Comparison of ENCODE assay signal across 10 mouse cellular contexts in the genomic region with DNA sequence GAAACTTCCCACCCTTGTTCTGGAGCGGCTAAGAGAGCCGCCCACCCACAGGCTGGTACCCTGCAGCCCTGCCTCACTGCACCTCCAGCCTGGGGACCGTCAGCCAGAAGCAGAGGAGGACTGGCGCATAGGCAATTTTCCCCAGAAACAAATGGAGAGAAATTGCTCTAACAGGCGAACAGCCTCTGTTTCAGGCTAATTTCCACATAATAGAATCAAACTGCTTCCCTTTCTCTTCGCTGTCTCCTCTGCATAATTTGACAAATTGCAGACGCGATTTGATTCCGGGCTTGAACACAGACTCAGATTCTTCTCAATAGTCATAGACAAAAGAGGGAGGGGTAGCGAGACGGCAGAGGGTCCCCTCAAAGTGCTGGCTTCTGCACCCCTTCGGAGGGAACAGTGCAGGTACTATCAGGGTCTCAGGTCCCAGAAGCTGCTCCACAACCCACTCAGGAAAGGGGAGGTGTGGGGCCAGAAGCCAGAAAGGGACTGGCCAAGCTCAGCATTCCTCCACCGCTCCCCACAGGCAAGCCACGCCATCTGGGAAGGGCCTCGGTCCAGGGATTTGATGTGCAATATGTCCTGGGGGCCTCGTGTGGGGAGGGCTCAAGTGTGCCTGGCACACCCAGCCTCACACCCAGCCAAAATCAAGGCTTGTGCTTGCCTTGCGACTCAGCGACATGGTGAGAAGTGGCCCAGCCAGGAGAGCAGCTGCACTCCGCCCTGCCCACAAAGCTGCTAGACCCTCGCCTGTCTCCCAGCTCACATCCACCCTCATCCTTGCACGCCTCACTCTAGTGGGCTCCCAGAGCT. TPM values are rescaled to one million over a fixed set of nuclear protein-coding genes. Genes with fewer than 3 reads are reported as not detected.
A peak's percentile ranks its signal among the peaks of the same experiment; 100 is the strongest.
DNase-seq lines count a peak whose midpoint lies in the region; ATAC-seq lines count a peak whose summit lies in the region.
"Had no signal": no experiment of that assay in that cellular context is flagged by ENCODE, and none has a peak within 500 bp of the region (broad histone marks: within the 10 kb centered on the region; RNA-seq: fewer than 3 reads in every experiment).

No protein-coding gene starts in this region.

- H3K27me3 ChIP-seq in embryonic facial prominence, embryonic 10.5 days (replicated peaks; ENCODE audit: low read depth, poor library complexity, severe bottlenecking), result peaks cover 20% of the 10 kb centered on the region
- 0 out of 2 replicates have a peak, but pooled peaks cover 2% of the 10 kb centered on the region for H3K27me3 ChIP-seq in hindbrain, embryonic 15.5 days
- H3K27me3 ChIP-seq in neural tube, embryonic 15.5 days (replicated peaks), result peaks cover 9% of the 10 kb centered on the region; the same call in 1 of the 2 replicates
- H3K27me3 ChIP-seq in kidney, embryonic 15.5 days, result peaks cover 20% of the 10 kb centered on the region

- ATAC-seq in hindbrain, embryonic 15.5 days (ENCODE audit: low FRiP score, low read depth), result peak; percentile 43
- ATAC-seq in neural tube, embryonic 15.5 days (ENCODE audit: low FRiP score), result peak; percentile 57
- ATAC-seq in kidney, embryonic 15.5 days (replicated peaks; ENCODE audit: low FRiP score), result no peak

- no peak overlapping the region for H3K9ac ChIP-seq in hindbrain, embryonic 15.5 days
- H3K9ac ChIP-seq in neural tube, embryonic 15.5 days (replicated peaks), result peak overlapping the region; percentile 1; the same call in 1 of the 2 replicates
- no peak overlapping the region for H3K9ac ChIP-seq in kidney, embryonic 15.5 days
- H3K9ac ChIP-seq: limb, embryonic 13.5 days had no signal

- H3K4me3 ChIP-seq in embryonic facial prominence, embryonic 10.5 days, result no peak overlapping the region
- no peak overlapping the region for H3K4me3 ChIP-seq in hindbrain, embryonic 15.5 days
- H3K4me3 ChIP-seq in neural tube, embryonic 15.5 days (replicated peaks), result no peak overlapping the region
- no peak overlapping the region for H3K4me3 ChIP-seq in kidney, embryonic 15.5 days (replicated peaks)
- H3K4me3 ChIP-seq: limb, embryonic 13.5 days had no signal

- H3K9me3 ChIP-seq in embryonic facial prominence, embryonic 10.5 days, result no peaks in the 10 kb centered on the region
- H3K9me3 ChIP-seq in hindbrain, embryonic 15.5 days, result no peaks in the 10 kb centered on the region
- no peaks in the 10 kb centered on the region for H3K9me3 ChIP-seq in neural tube, embryonic 15.5 days (replicated peaks)
- no peaks in the 10 kb centered on the region for H3K9me3 ChIP-seq in kidney, embryonic 15.5 days (replicated peaks)
- H3K9me3 ChIP-seq: limb, embryonic 13.5 days had no signal

- peak; percentile 92 for DNase-seq in left cerebral cortex, postnatal 4 days
- DNase-seq in left cerebral cortex, postnatal 14 days (ENCODE audit: low spot score in 2 of 2), result no peak
- peak; percentile 25 for DNase-seq in embryonic facial prominence, embryonic 10.5 days (ENCODE audit: low spot score)
- DNase-seq in urinary bladder, postnatal 10 days (ENCODE audit: low spot score), result no peak
- DNase-seq in left cerebral cortex, postnatal 10 days (ENCODE audit: extremely low spot score in 1 of 2, low spot score in 2 of 2), result no peak

- H3K4me1 ChIP-seq in embryonic facial prominence, embryonic 10.5 days, result peaks cover 62% of the 10 kb centered on the region
- peaks cover 35% of the 10 kb centered on the region for H3K4me1 ChIP-seq in hindbrain, embryonic 15.5 days (replicated peaks)
- H3K4me1 ChIP-seq in neural tube, embryonic 15.5 days, result peaks cover 31% of the 10 kb centered on the region
- peaks cover 4% of the 10 kb centered on the region for H3K4me1 ChIP-seq in kidney, embryonic 15.5 days

- 64% methylated on average over 21 of the region's 21 CpGs for WGBS in embryonic facial prominence, embryonic 10.5 days
- 27% methylated on average over 21 of the region's 21 CpGs for WGBS in hindbrain, embryonic 15.5 days
- 32% methylated on average over 21 of the region's 21 CpGs for WGBS in neural tube, embryonic 15.5 days
- 55% methylated on average over 21 of the region's 21 CpGs for WGBS in kidney, embryonic 15.5 days

- H3K4me2 ChIP-seq in hindbrain, embryonic 15.5 days, result 0 out of 2 replicates have a peak overlapping the region, but pooled peaks have one; percentile 2
- peak overlapping the region; percentile 7; the same call in 1 of the 2 replicates for H3K4me2 ChIP-seq in neural tube, embryonic 15.5 days
- H3K4me2 ChIP-seq in kidney, embryonic 15.5 days, result no peak overlapping the region
- H3K4me2 ChIP-seq: limb, embryonic 13.5 days had no signal

- H3K36me3 ChIP-seq in embryonic facial prominence, embryonic 10.5 days (replicated peaks), result no peaks in the 10 kb centered on the region
- H3K36me3 ChIP-seq in hindbrain, embryonic 15.5 days, result no peaks in the 10 kb centered on the region
- no peaks in the 10 kb centered on the region for H3K36me3 ChIP-seq in neural tube, embryonic 15.5 days
- no peaks in the 10 kb centered on the region for H3K36me3 ChIP-seq in kidney, embryonic 15.5 days
- H3K36me3 ChIP-seq: limb, embryonic 13.5 days had no signal

- peak overlapping the region; percentile 69 for H3K27ac ChIP-seq in embryonic facial prominence, embryonic 10.5 days (replicated peaks)
- peak overlapping the region; percentile 66 for H3K27ac ChIP-seq in hindbrain, embryonic 15.5 days (replicated peaks)
- peak overlapping the region; percentile 38; the same call in 1 of the 2 replicates for H3K27ac ChIP-seq in neural tube, embryonic 15.5 days (replicated peaks)
- no peak overlapping the region for H3K27ac ChIP-seq in kidney, embryonic 15.5 days
- H3K27ac ChIP-seq: limb, embryonic 13.5 days had no signal

- intact Hi-C loops in left cerebral cortex, postnatal 4 days (cut with DNase I), result no loop called here
- intact Hi-C loops in left cerebral cortex, postnatal 14 days (cut with DNase I), result no loop called here
- intact Hi-C loops in left cerebral cortex, postnatal 10 days (cut with DNase I), result no loop called here

RNA-seq across cellular contexts. Expression of gene A530016L24Rik, which starts 53.7 kb away (rescaled TPM):
- under 1 TPM; 0.74 to 0.95 TPM for total RNA-seq in left cerebral cortex, postnatal 4 days (2021)
- total RNA-seq in left cerebral cortex, postnatal 14 days (2021), result under 1 TPM; 0.33 to 0.44 TPM
- not detected in 2 replicates for polyA plus RNA-seq in embryonic facial prominence, embryonic 10.5 days (2016; fragmentation: Nextera tagmentation; extraction: Ambion mirVana)
- 0.09 and 0.18 TPM in 2 replicates for polyA plus RNA-seq in hindbrain, embryonic 15.5 days (2015; fragmentation: Nextera tagmentation; extraction: Ambion mirVana)
- polyA plus RNA-seq in neural tube, embryonic 15.5 days (2015; fragmentation: Nextera tagmentation; extraction: Ambion mirVana), result 0.06 and 0.20 TPM in 2 replicates
- 0.22 and 0.44 TPM in 2 replicates for polyA plus RNA-seq in kidney, embryonic 15.5 days (2015; fragmentation: Nextera tagmentation; extraction: Ambion mirVana)
- under 1 TPM; 0.53 to 0.62 TPM for total RNA-seq in left cerebral cortex, postnatal 10 days (2021)
- total RNA-seq: ES-E14 had no signal

Comparison
In these comparisons a context has a peak if more than half of its experiments do, and no peak if none do; other contexts are left out.
1. DNase-seq: peak in left cerebral cortex, postnatal 4 days (single experiment) and embryonic facial prominence, embryonic 10.5 days (single experiment); none in left cerebral cortex, postnatal 14 days (0 of 2), urinary bladder, postnatal 10 days (single experiment) and left cerebral cortex, postnatal 10 days (0 of 2).